Mouse (Mus musculus): Measurements from ENCODE around the gene Hk2.

Gene Hk2

GRCm38 (mm10) chr6:82755338-82755737, 18.9 kb downstream of the Hk2 start:
- Histone ChIP-seq H3K36me3 (ENCODE audit: insufficient read depth, low read length) (peaks cover 99% of the 10 kb centered on the region), H3K27me3 (ENCODE audit: insufficient read depth, low read length) (no peaks in the 10 kb centered on the region), H3K4me1 (replicated peaks; ENCODE audit: low read depth, low read length) (peaks cover 94% of the 10 kb centered on the region), H3K4me3 (replicated peaks; ENCODE audit: low read length) (no peak overlapping the region), H3K9me3 (ENCODE audit: low read length) (no peaks in the 10 kb centered on the region)
- TF ChIP-seq CTCF (conservative IDR thresholded peaks at IDR 0.05; ENCODE audit: low read length) (peak; percentile 89), NANOG (IDR thresholded peaks at IDR 0.05; ENCODE audit: borderline replicate concordance, low read length) (no peak)

GRCm38 (mm10) chr6:82754769-82755168, 19.5 kb downstream of the Hk2 start:
- no peak overlapping the region for H3K4me3 ChIP-seq (replicated peaks; ENCODE audit: low read length)
- H3K36me3 ChIP-seq (ENCODE audit: insufficient read depth, low read length), result peaks cover 99% of the 10 kb centered on the region
- no peaks in the 10 kb centered on the region for H3K27me3 ChIP-seq (ENCODE audit: insufficient read depth, low read length)
- peaks cover 92% of the 10 kb centered on the region for H3K4me1 ChIP-seq (replicated peaks; ENCODE audit: low read depth, low read length)
- H3K9me3 ChIP-seq (ENCODE audit: low read length), result no peaks in the 10 kb centered on the region
- no peak for TF ChIP-seq NANOG (IDR thresholded peaks at IDR 0.05; ENCODE audit: borderline replicate concordance, low read length)
- TF ChIP-seq CTCF (conservative IDR thresholded peaks at IDR 0.05; ENCODE audit: low read length), result no peak
- TF ChIP-seq POU5F1 (IDR thresholded peaks at IDR 0.05; ENCODE audit: borderline replicate concordance, low read length), result no peak

- no peaks in the 10 kb centered on the region for H3K9me3 ChIP-seq (ENCODE audit: low read length)
- peaks cover 87% of the 10 kb centered on the region for H3K4me1 ChIP-seq (replicated peaks; ENCODE audit: low read depth, low read length)
- H3K36me3 ChIP-seq (ENCODE audit: insufficient read depth, low read length), result peaks cover 99% of the 10 kb centered on the region
- no peak overlapping the region for H3K4me3 ChIP-seq (replicated peaks; ENCODE audit: low read length)
- no peaks in the 10 kb centered on the region for H3K27me3 ChIP-seq (ENCODE audit: insufficient read depth, low read length)
- no peak for TF ChIP-seq POU5F1 (IDR thresholded peaks at IDR 0.05; ENCODE audit: borderline replicate concordance, low read length)
- TF ChIP-seq NANOG (IDR thresholded peaks at IDR 0.05; ENCODE audit: borderline replicate concordance, low read length), result no peak
- TF ChIP-seq CTCF (conservative IDR thresholded peaks at IDR 0.05; ENCODE audit: low read length), result no peak
These were observed 20.5 kb downstream of the Hk2 start for GRCm38 (mm10) chr6:82753638-82754361.

- no peaks in the 10 kb centered on the region for H3K27me3 ChIP-seq (ENCODE audit: insufficient read depth, low read length)
- H3K9me3 ChIP-seq (ENCODE audit: low read length), result no peaks in the 10 kb centered on the region
- no peak overlapping the region for H3K4me3 ChIP-seq (replicated peaks; ENCODE audit: low read length)
- peaks cover 84% of the 10 kb centered on the region for H3K4me1 ChIP-seq (replicated peaks; ENCODE audit: low read depth, low read length)
- peaks cover 99% of the 10 kb centered on the region for H3K36me3 ChIP-seq (ENCODE audit: insufficient read depth, low read length)
- no peak for TF ChIP-seq CTCF (conservative IDR thresholded peaks at IDR 0.05; ENCODE audit: low read length)
- no peak for TF ChIP-seq POU5F1 (IDR thresholded peaks at IDR 0.05; ENCODE audit: borderline replicate concordance, low read length)
- no peak for TF ChIP-seq NANOG (IDR thresholded peaks at IDR 0.05; ENCODE audit: borderline replicate concordance, low read length)
These were observed 21.2 kb downstream of the Hk2 start for GRCm38 (mm10) chr6:82753061-82753460.

- TF ChIP-seq NANOG (IDR thresholded peaks at IDR 0.05; ENCODE audit: borderline replicate concordance, low read length) (no peak), POU5F1 (IDR thresholded peaks at IDR 0.05; ENCODE audit: borderline replicate concordance, low read length) (no peak), CTCF (conservative IDR thresholded peaks at IDR 0.05; ENCODE audit: low read length) (no peak)
- H3K36me3 ChIP-seq (ENCODE audit: insufficient read depth, low read length), result peaks cover 99% of the 10 kb centered on the region
- H3K4me3 ChIP-seq (replicated peaks; ENCODE audit: low read length), result no peak overlapping the region
- H3K4me1 ChIP-seq (replicated peaks; ENCODE audit: low read depth, low read length), result peaks cover 78% of the 10 kb centered on the region
- no peaks in the 10 kb centered on the region for H3K9me3 ChIP-seq (ENCODE audit: low read length)
- no peaks in the 10 kb centered on the region for H3K27me3 ChIP-seq (ENCODE audit: insufficient read depth, low read length)
These were observed 22.5 kb downstream of the Hk2 start for GRCm38 (mm10) chr6:82751791-82752190.

GRCm38 (mm10) chr6:82751031-82751430, 23.2 kb downstream of the Hk2 start:
- H3K9me3 ChIP-seq (ENCODE audit: low read length), result no peaks in the 10 kb centered on the region
- peaks cover 99% of the 10 kb centered on the region for H3K36me3 ChIP-seq (ENCODE audit: insufficient read depth, low read length)
- no peaks in the 10 kb centered on the region for H3K27me3 ChIP-seq (ENCODE audit: insufficient read depth, low read length)
- H3K4me1 ChIP-seq (replicated peaks; ENCODE audit: low read depth, low read length), result peaks cover 79% of the 10 kb centered on the region
- TF ChIP-seq NANOG (IDR thresholded peaks at IDR 0.05; ENCODE audit: borderline replicate concordance, low read length) (no peak), CTCF (conservative IDR thresholded peaks at IDR 0.05; ENCODE audit: low read length) (no peak), POU5F1 (IDR thresholded peaks at IDR 0.05; ENCODE audit: borderline replicate concordance, low read length) (no peak)
- no peak overlapping the region for H3K4me3 ChIP-seq (replicated peaks; ENCODE audit: low read length)

- no peak overlapping the region for H3K4me3 ChIP-seq (replicated peaks; ENCODE audit: low read length)
- no peaks in the 10 kb centered on the region for H3K27me3 ChIP-seq (ENCODE audit: insufficient read depth, low read length)
- peaks cover 80% of the 10 kb centered on the region for H3K4me1 ChIP-seq (replicated peaks; ENCODE audit: low read depth, low read length)
- peak; percentile 61 for TF ChIP-seq CTCF (conservative IDR thresholded peaks at IDR 0.05; ENCODE audit: low read length)
- no peak for TF ChIP-seq POU5F1 (IDR thresholded peaks at IDR 0.05; ENCODE audit: borderline replicate concordance, low read length)
- H3K36me3 ChIP-seq (ENCODE audit: insufficient read depth, low read length), result peaks cover 99% of the 10 kb centered on the region
- no peaks in the 10 kb centered on the region for H3K9me3 ChIP-seq (ENCODE audit: low read length)
These were observed 24.2 kb downstream of the Hk2 start for GRCm38 (mm10) chr6:82750063-82750462.

GRCm38 (mm10) chr6:82748106-82748672, 26.1 kb downstream of the Hk2 start:
- H3K4me1 ChIP-seq (replicated peaks; ENCODE audit: low read depth, low read length), result peaks cover 78% of the 10 kb centered on the region
- H3K4me3 ChIP-seq (replicated peaks; ENCODE audit: low read length), result no peak overlapping the region
- no peaks in the 10 kb centered on the region for H3K27me3 ChIP-seq (ENCODE audit: insufficient read depth, low read length)
- TF ChIP-seq POU5F1 (IDR thresholded peaks at IDR 0.05; ENCODE audit: borderline replicate concordance, low read length) (no peak), NANOG (IDR thresholded peaks at IDR 0.05; ENCODE audit: borderline replicate concordance, low read length) (no peak), CTCF (conservative IDR thresholded peaks at IDR 0.05; ENCODE audit: low read length) (no peak)
- peaks cover 99% of the 10 kb centered on the region for H3K36me3 ChIP-seq (ENCODE audit: insufficient read depth, low read length)
- H3K9me3 ChIP-seq (ENCODE audit: low read length), result no peaks in the 10 kb centered on the region

All from E14TG2a.4 (cell line).